Mouse (Mus musculus) layer of hippocampus, adult 8-10 months (tissue): ENCODE results near the gene Myh14. TPM values are rescaled to one million over a fixed set of nuclear protein-coding genes. Genes with fewer than 3 reads are reported as not detected.
A peak's percentile ranks its signal among the peaks of the same experiment; 100 is the strongest.

Experiments
- DNase-seq, 2 experiments: peaks; one replicate each; pipeline ENCODE4 v3.0.0; 2022; ENCODE audit warnings: low spot score in 2 of 2
- total RNA-seq, 4 experiments: library from RNA; stranded (reverse); gene quantifications; 2 replicates each; pipeline ENCODE4 v1.2.4; 2022

The Myh14 gene
- total RNA-seq, 4 experiments from 2014 or later, result 26.6 to 36.6 (median 32.8) TPM

GRCm38 (mm10) chr7:44582709-44583108 lies 87.9 kb downstream of the Myh14 start:
- DNase-seq, result no peak

DNA sequence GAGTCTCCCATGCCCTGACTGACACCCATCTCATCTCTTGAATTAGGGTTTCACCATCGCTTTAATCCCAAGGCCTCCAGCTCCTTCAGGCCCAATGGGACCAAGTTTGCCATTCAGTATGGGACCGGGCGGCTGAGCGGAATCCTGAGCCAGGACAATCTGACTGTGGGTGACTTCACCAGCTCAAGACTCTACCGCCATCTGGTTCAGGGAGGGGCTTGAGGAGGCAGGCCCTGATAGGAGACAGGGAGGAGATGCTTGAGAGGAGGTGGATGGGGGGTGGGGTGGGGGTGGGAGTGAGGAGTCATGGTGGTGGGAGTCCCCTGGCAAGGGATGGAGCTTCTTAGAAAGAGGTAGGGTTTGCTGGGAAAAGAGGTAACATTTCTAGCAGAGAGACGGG lies 89.0 kb downstream of the Myh14 start:
- DNase-seq, result no peak

GRCm38 (mm10) chr7:44576333-44576844 lies 94.3 kb downstream of the Myh14 start:
- no peak for DNase-seq

- no peak for DNase-seq
These were observed 97.6 kb downstream of the Myh14 start for GRCm38 (mm10) chr7:44572956-44573484.

DNA sequence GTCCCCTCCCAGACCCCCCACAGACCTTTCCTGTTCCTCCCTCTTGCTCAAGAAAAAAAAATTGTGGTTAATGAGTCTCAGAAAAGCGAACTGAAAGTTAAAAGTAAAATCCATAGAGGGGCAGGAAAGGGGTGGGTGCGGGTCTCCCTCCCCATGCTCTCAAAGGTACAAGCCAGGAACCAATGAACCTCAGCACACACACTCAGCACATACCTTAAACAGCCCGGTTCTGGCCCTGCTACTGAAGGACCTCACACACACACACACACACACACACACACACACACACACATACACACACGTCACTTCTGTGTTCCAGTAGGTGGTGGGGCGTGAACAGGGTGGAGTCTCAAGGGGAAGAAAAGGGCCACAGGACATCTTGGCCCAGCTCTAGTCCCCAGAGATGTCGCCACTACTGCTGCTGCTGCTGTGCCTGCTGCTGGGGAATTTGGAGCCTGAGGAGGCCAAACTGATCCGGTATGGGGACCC lies 98.4 kb downstream of the Myh14 start, which contains the start of gene Napsa:
Gene Napsa (plus strand): TSS at position 168 of the 489 bp plus-strand sequence.
- no peak for DNase-seq

DNA sequence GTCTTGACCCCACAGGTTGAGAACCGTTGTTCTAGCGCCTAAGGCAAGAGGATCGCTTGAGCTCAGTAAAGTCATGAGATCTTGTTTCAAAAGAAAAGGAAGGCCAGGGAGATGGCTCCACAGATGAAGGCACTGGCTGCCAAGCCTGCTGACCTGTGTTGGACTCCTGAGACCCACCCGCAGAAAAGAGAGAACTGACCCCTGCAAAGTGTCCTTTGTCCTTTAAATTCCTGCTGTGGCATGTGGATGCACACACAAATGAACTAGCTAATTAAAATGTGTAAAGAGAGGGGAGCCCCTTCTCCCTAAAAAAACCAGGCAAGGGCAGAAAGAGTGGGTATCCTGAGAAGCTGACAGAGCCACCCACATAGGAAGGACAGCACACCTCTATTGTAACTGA lies 98.8 kb downstream of the Myh14 start:
- DNase-seq, result no peak

GRCm38 (mm10) chr7:44570989-44571388 lies 99.7 kb downstream of the Myh14 start:
- no peak for DNase-seq

- no peak for DNase-seq
These were observed 101.8 kb downstream of the Myh14 start for GRCm38 (mm10) chr7:44568803-44569202.

- no peak for DNase-seq
These were observed 105.2 kb downstream of the Myh14 start for GRCm38 (mm10) chr7:44565414-44565813.

GRCm38 (mm10) chr7:44564486-44564885 lies 106.2 kb downstream of the Myh14 start:
- no peak for DNase-seq

GRCm38 (mm10) chr7:44563284-44563683 lies 107.4 kb downstream of the Myh14 start:
- no peak for DNase-seq

DNA sequence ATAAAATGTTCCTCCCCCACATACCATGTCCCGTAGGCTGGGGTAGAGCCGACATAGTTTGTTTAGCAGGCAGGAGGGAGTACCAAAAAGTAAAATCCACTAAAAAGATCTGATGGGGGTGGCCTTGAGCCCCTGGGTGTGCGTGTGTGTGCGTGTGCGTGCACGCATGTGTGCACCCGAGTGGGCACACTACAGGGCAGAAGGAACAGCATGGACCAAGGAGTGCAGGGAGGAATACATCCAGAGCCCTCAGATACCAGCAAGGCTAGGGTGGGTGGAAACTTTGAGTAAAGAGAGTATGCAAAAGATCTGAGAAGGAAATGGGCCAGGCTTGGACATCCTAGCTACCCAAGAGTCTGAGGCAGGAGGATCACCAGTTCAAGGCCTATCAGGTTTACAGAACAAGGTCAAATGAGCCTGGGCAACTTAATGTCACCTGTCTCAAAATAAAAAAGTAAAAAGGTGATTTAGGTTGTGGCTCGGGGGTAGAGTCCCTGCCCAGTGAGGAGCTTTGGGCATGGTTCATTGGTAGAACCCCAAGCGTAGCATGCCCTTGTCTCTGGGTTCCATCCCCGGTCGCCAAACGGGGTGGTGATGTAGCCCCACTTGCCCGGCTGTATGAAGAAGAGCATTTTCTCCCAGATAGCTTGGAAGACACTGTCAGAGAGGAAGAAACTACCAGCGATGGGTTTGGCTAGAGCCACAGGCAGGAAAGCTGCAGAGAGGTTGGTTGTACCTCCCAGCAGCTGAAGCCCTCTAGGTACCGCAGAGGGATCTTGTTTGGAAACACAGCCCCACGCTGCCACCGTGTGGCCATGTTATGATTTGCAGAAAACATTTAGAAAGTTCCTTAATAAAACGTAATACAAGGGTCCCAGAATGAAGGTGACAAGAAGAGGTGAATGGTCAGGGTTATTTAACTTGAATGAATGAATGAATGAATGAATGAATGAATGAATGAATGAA lies 109.9 kb downstream of the Myh14 start:
- DNase-seq, result peak in 1 of 2 experiments; percentile 84

- no peak for DNase-seq
These were observed 113.0 kb downstream of the Myh14 start for GRCm38 (mm10) chr7:44557629-44558028.

Other genes with a start within 250 kb of the Myh14 start
- gene Lrrc4b, start 241.8 kb downstream of the Myh14 start, total RNA-seq, result 100 to 1,000 TPM; 278 to 302 (median 291) TPM
- gene Aspdh, start 205.5 kb downstream of the Myh14 start, total RNA-seq, result 10 to 100 TPM; 11.1 to 13.6 (median 12.4) TPM
- 100 to 1,000 TPM in 2 of 4 experiments, 10 to 100 TPM in 2; 97.1 to 114 (median 103) TPM for gene Josd2, start 202.9 kb downstream of the Myh14 start, total RNA-seq
- 100 to 1,000 TPM; 201 to 225 (median 215) TPM for gene Emc10, start 174.3 kb downstream of the Myh14 start, total RNA-seq
- 10 to 100 TPM; 15.5 to 21.6 (median 19.0) TPM for gene Fam71e1, start 174.3 kb downstream of the Myh14 start, total RNA-seq
- gene Mybpc2, start 146.2 kb downstream of the Myh14 start, total RNA-seq, result under 1 TPM in 3 of 4 experiments, not detected in 1; 0.10 to 0.57 (median 0.14) TPM
- gene Spib, start 138.8 kb downstream of the Myh14 start, total RNA-seq, result under 1 TPM in 1 of 4 experiments, not detected in 3; 0.16 TPM
- 10 to 100 TPM in 2 of 4 experiments, 1 to 10 TPM in 2; 8.2 to 11.5 (median 10.2) TPM for gene Pold1, start 122.0 kb downstream of the Myh14 start, total RNA-seq
- gene Nr1h2, start 116.9 kb downstream of the Myh14 start, total RNA-seq, result 10 to 100 TPM; 57.2 to 67.9 (median 61.1) TPM
- gene Napsa, start 98.5 kb downstream of the Myh14 start, total RNA-seq, result under 1 TPM in 1 of 4 experiments, not detected in 3; 0.65 TPM
- 100 to 1,000 TPM; 133 to 157 (median 145) TPM for gene Kcnc3, start 80.2 kb downstream of the Myh14 start, total RNA-seq
- gene Izumo2, start 37.9 kb upstream of the Myh14 start, total RNA-seq, result not detected
- gene Vrk3, start 77.6 kb upstream of the Myh14 start, total RNA-seq, result 10 to 100 TPM; 27.7 to 34.6 (median 33.7) TPM
- under 1 TPM; 0.31 to 0.70 (median 0.60) TPM for gene Zfp473, start 80.2 kb upstream of the Myh14 start, total RNA-seq
- gene Nup62, start 145.2 kb upstream of the Myh14 start, total RNA-seq, result 10 to 100 TPM; 27.7 to 32.5 (median 30.2) TPM
- 10 to 100 TPM in 2 of 4 experiments, 1 to 10 TPM in 2; 2.7 to 12.2 (median 7.8) TPM for gene Il4i1, start 145.5 kb upstream of the Myh14 start, total RNA-seq
- gene Atf5, start 145.8 kb upstream of the Myh14 start, total RNA-seq, result 10 to 100 TPM; 23.3 to 36.1 (median 26.1) TPM
- gene Akt1s1, start 178.1 kb upstream of the Myh14 start, total RNA-seq, result 10 to 100 TPM; 66.3 to 72.6 (median 71.0) TPM
- gene Tbc1d17, start 178.2 kb upstream of the Myh14 start, total RNA-seq, result 10 to 100 TPM; 71.9 to 92.1 (median 73.8) TPM
- 10 to 100 TPM; 29.8 to 37.7 (median 32.4) TPM for gene Pnkp, start 186.3 kb upstream of the Myh14 start, total RNA-seq
- gene Ptov1, start 198.9 kb upstream of the Myh14 start, total RNA-seq, result 100 to 1,000 TPM; 310 to 354 (median 329) TPM
- 100 to 1,000 TPM in 3 of 4 experiments, 10 to 100 TPM in 1; 89.6 to 111 (median 107) TPM for gene Med25, start 221.9 kb upstream of the Myh14 start, total RNA-seq
- gene Fuz, start 225.2 kb upstream of the Myh14 start, total RNA-seq, result 10 to 100 TPM; 22.9 to 30.0 (median 26.7) TPM